Mouse (Mus musculus): Measurements from ENCODE around the gene Fkbp5. TPM values are rescaled to one million over a fixed set of nuclear protein-coding genes. Genes with fewer than 3 reads are reported as not detected.

The Fkbp5 gene
- polyA plus RNA-seq, 2 experiments = 3.6 to 7.3 TPM

DNA sequence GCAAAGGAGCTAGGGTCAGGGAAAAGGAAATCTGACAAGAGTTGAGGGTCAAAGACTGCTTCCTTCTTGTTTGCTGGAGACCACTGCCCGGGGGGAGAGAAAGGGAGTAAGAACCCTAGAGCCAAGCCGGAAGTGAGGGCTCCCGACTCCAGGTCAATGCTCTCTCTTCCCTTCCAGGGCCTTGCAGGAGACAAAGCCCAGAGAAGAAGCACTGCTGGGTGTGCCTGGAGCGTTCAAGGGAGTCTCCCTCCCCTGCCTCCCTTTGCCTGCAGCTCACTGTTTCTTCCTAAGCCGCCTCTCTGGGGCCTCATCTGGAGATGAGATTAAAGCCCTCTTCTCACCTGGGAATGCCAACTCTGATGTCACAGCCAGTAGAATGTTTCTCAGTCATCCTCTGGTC is 10.4 kb downstream of the Fkbp5 start:
- H3K9ac ChIP-seq (replicated peaks) = no peak overlapping the region
- TF ChIP-seq CTCF (IDR thresholded peaks at IDR 0.05; ENCODE audit: low read depth) (no peak), EP300 (IDR thresholded peaks at IDR 0.05; ENCODE audit: low read depth) (no peak)
- H3K9me3 ChIP-seq (ENCODE audit: control insufficient read depth, low read length) = no peaks in the 10 kb centered on the region
- H3K4me2 ChIP-seq (ENCODE audit: low read depth) = no peak overlapping the region
- ATAC-seq (ENCODE audit: insufficient read depth) (no peak), DNase-seq (ENCODE audit: low read depth in 3 of 3, low spot score in 3 of 3) (no peak)
- no peak overlapping the region for H3K27ac ChIP-seq
- no peaks in the 10 kb centered on the region for H3K27me3 ChIP-seq (ENCODE audit: control insufficient read depth, insufficient read depth, low read length)
- H3K4me1 ChIP-seq (replicated peaks; ENCODE audit: control insufficient read depth in 2 of 2, insufficient read depth in 2 of 2, low read length in 1 of 2) = peaks cover 0 to 3% of the 10 kb centered on the region in 2 experiments; a peak in 1 of 4 replicates
- no peak overlapping the region for H3K4me3 ChIP-seq (ENCODE audit: insufficient read depth in 1 of 2, low read depth in 2 of 2, low read length in 2 of 2)
- 36% methylated on average over 5 of the region's 5 CpGs for WGBS (ENCODE audit: insufficient replicate concordance)
- no peaks in the 10 kb centered on the region for H3K36me3 ChIP-seq (replicated peaks; ENCODE audit: control insufficient read depth, insufficient read depth, low read depth)

DNA sequence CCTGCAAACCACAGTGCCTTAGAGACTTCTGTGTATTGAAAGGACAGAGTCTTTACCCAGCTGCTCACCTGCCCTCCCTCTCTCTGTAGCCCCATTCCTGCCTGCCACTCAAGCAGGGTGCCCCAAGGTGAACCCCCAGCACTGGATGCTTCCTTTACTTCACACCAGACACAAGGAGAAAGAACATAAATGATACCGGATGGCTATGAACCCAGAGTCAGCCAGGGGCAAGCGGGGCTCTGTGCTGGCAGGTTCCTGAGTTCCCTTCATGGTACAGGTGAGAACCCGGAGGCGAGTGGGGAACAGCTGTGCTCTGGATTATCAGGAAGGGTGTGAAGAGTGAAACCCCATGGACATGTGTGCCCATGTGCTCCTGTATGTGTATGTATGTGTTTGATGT is 11.7 kb downstream of the Fkbp5 start:
- no peak overlapping the region for H3K27ac ChIP-seq
- DNase-seq (ENCODE audit: low read depth in 3 of 3, low spot score in 3 of 3) (no peak), ATAC-seq (ENCODE audit: insufficient read depth) (no peak)
- H3K4me2 ChIP-seq (ENCODE audit: low read depth) = no peak overlapping the region
- H3K36me3 ChIP-seq (replicated peaks; ENCODE audit: control insufficient read depth, insufficient read depth, low read depth) = no peaks in the 10 kb centered on the region
- no peaks in the 10 kb centered on the region for H3K27me3 ChIP-seq (ENCODE audit: control insufficient read depth, insufficient read depth, low read length)
- no peaks in the 10 kb centered on the region for H3K9me3 ChIP-seq (ENCODE audit: control insufficient read depth, low read length)
- no peak for TF ChIP-seq CTCF (IDR thresholded peaks at IDR 0.05; ENCODE audit: low read depth)
- H3K4me1 ChIP-seq (replicated peaks; ENCODE audit: control insufficient read depth in 2 of 2, insufficient read depth in 2 of 2, low read length in 1 of 2) = no peaks in the 10 kb centered on the region; a peak in 1 of 4 replicates
- 80% methylated on average over 4 of the region's 4 CpGs for WGBS (ENCODE audit: insufficient replicate concordance)
- H3K9ac ChIP-seq (replicated peaks) = no peak overlapping the region
- H3K4me3 ChIP-seq (ENCODE audit: insufficient read depth in 1 of 2, low read depth in 2 of 2, low read length in 2 of 2) = no peak overlapping the region

DNA sequence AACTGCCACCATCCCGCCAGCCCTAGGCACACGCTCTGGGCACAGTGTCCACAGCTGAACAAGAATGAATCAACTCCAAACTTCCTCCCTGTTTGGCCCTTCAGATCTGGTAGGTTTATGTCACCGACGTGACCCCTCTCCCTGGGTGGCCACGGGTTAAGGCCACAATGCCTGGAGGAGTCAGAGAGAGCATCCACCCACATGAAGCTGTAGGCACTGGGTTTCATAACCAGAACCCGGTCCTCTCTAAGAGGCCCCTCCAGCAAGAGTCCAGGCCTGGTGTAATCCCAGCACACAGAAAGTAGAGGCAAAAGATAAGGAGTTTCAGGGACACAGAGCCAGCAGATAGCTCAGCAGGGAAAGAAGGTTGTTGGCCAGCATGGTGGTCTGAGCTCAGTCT is 13.1 kb downstream of the Fkbp5 start:
- DNase-seq (ENCODE audit: low read depth in 3 of 3, low spot score in 3 of 3) (no peak), ATAC-seq (ENCODE audit: insufficient read depth) (no peak)
- WGBS (ENCODE audit: insufficient replicate concordance) = 71% methylated on average over 6 of the region's 6 CpGs
- no peaks in the 10 kb centered on the region for H3K36me3 ChIP-seq (replicated peaks; ENCODE audit: control insufficient read depth, insufficient read depth, low read depth)
- no peaks in the 10 kb centered on the region; a peak in 1 of 4 replicates for H3K4me1 ChIP-seq (replicated peaks; ENCODE audit: control insufficient read depth in 2 of 2, insufficient read depth in 2 of 2, low read length in 1 of 2)
- no peaks in the 10 kb centered on the region for H3K27me3 ChIP-seq (ENCODE audit: control insufficient read depth, insufficient read depth, low read length)
- no peak overlapping the region for H3K4me3 ChIP-seq (ENCODE audit: insufficient read depth in 1 of 2, low read depth in 2 of 2, low read length in 2 of 2)
- no peak for TF ChIP-seq EP300 (IDR thresholded peaks at IDR 0.05; ENCODE audit: low read depth)
- no peak for TF ChIP-seq CTCF (IDR thresholded peaks at IDR 0.05; ENCODE audit: low read depth)
- H3K27ac ChIP-seq = no peak overlapping the region
- H3K9ac ChIP-seq (replicated peaks) = no peak overlapping the region
- no peaks in the 10 kb centered on the region for H3K9me3 ChIP-seq (ENCODE audit: control insufficient read depth, low read length)
- H3K4me2 ChIP-seq (ENCODE audit: low read depth) = no peak overlapping the region

DNA sequence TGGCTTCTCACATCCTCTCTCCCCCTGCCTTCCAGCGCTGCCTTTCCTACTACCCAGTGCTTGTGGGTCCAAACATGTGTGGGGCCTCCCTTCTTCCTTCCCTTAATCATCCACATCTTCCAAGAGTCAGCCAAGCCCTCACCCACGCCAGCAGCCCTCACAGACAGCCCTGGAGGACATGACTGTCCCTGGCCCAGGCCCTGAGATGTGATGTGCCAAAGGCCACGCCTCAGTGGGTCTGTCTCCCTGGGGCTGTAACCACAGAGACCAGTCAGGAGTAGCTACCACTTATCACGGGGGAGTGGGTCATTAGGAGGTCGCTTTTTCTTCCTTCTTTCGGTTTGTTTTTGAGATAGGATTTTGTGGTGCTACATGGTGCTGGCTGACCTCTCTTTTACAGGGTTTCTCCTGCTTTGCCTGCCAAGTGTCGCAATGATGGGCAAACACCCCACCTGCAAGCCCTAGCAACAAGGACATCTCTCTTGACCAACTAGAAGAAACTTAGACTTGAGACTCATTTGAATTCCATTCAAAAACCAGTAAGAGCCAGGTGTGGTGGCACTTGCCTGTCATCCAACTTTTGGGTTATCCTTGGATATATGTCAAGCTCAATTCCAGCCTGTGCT is 15.0 kb downstream of the Fkbp5 start:
- Histone ChIP-seq H3K9me3 (ENCODE audit: control insufficient read depth, low read length) (no peaks in the 10 kb centered on the region), H3K4me2 (ENCODE audit: low read depth) (no peak overlapping the region), H3K4me3 (ENCODE audit: insufficient read depth in 1 of 2, low read depth in 2 of 2, low read length in 2 of 2) (no peak overlapping the region), H3K27ac (no peak overlapping the region), H3K4me1 (replicated peaks; ENCODE audit: control insufficient read depth in 2 of 2, insufficient read depth in 2 of 2, low read length in 1 of 2) (no peaks in the 10 kb centered on the region), H3K9ac (replicated peaks) (no peak overlapping the region), H3K36me3 (replicated peaks; ENCODE audit: control insufficient read depth, insufficient read depth, low read depth) (no peaks in the 10 kb centered on the region), H3K27me3 (ENCODE audit: control insufficient read depth, insufficient read depth, low read length) (no peaks in the 10 kb centered on the region)
- DNase-seq (ENCODE audit: low read depth in 3 of 3, low spot score in 3 of 3) = no peak
- no peak for ATAC-seq (ENCODE audit: insufficient read depth)
- 29% methylated on average over 7 of the region's 7 CpGs for WGBS (ENCODE audit: insufficient replicate concordance)
- TF ChIP-seq CTCF (IDR thresholded peaks at IDR 0.05; ENCODE audit: low read depth) = no peak
- no peak for TF ChIP-seq EP300 (IDR thresholded peaks at IDR 0.05; ENCODE audit: low read depth)

DNA sequence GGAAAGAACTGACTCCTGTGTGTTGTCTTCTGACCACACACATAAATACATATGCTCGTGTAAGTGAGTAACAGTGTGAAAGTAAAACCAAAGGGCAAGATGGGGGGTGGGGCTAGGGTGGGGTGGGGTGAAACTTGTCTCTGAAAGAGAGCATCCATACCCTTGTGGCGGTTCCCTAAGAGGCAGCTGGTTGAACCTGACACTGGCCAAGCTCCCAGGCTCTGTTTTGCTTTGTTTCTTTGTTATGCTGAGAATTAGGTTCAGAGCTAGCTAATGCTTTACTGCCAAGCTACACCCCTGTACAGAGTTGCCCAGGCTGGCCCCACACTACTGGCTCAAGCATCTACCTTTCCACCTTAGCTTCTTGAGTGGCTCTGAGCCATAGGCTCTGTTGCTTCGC is 16.9 kb downstream of the Fkbp5 start:
- 37% methylated on average over 3 of the region's 3 CpGs for WGBS (ENCODE audit: insufficient replicate concordance)
- ATAC-seq (ENCODE audit: insufficient read depth) (no peak), DNase-seq (ENCODE audit: low read depth in 3 of 3, low spot score in 3 of 3) (no peak)
- Histone ChIP-seq H3K4me1 (replicated peaks; ENCODE audit: control insufficient read depth in 2 of 2, insufficient read depth in 2 of 2, low read length in 1 of 2) (no peaks in the 10 kb centered on the region), H3K36me3 (replicated peaks; ENCODE audit: control insufficient read depth, insufficient read depth, low read depth) (no peaks in the 10 kb centered on the region), H3K27me3 (ENCODE audit: control insufficient read depth, insufficient read depth, low read length) (no peaks in the 10 kb centered on the region), H3K4me2 (ENCODE audit: low read depth) (no peak overlapping the region), H3K27ac (no peak overlapping the region), H3K9ac (replicated peaks) (no peak overlapping the region), H3K9me3 (ENCODE audit: control insufficient read depth, low read length) (no peaks in the 10 kb centered on the region), H3K4me3 (ENCODE audit: insufficient read depth in 1 of 2, low read depth in 2 of 2, low read length in 2 of 2) (no peak overlapping the region)
- TF ChIP-seq EP300 (IDR thresholded peaks at IDR 0.05; ENCODE audit: low read depth) (no peak), CTCF (IDR thresholded peaks at IDR 0.05; ENCODE audit: low read depth) (no peak)
